Mouse (Mus musculus): ENCODE data around the gene Ddx39b. TPM values are rescaled to one million over a fixed set of nuclear protein-coding genes. Genes with fewer than 3 reads are reported as not detected.
"Not testable (repeated sequence)": the region's sequence is repeated elsewhere in the genome, so short reads cannot be mapped to it uniquely, and the experiment has no call there.

Gene Ddx39b
- polyA plus RNA-seq, 1 experiment, result 304 TPM

GRCm38 (mm10) chr17:35295796-35296195 is 54.2 kb downstream of the Ddx39b start:
- H3K4me3 ChIP-seq (replicated peaks; ENCODE audit: extremely low read depth, low read depth, low read length); H3K4me1 ChIP-seq (ENCODE audit: control insufficient read depth, insufficient read depth, low read length): not testable (repeated sequence)
- peak; percentile 77 for DNase-seq
- peak; percentile 63 for TF ChIP-seq CTCF (IDR thresholded peaks at IDR 0.05; ENCODE audit: insufficient read depth, low read length)
- WGBS, result 1% methylated on average over 5 of the region's 5 CpGs

GRCm38 (mm10) chr17:35300261-35300945 is 58.9 kb downstream of the Ddx39b start:
- not testable (repeated sequence) for DNase-seq; H3K4me3 ChIP-seq (replicated peaks; ENCODE audit: extremely low read depth, low read depth, low read length); H3K4me1 ChIP-seq (ENCODE audit: control insufficient read depth, insufficient read depth, low read length)
- 81% methylated on average over 7 of the region's 7 CpGs for WGBS

GRCm38 (mm10) chr17:35301645-35302258 is 60.2 kb downstream of the Ddx39b start:
- peak; percentile 80 for TF ChIP-seq CTCF (IDR thresholded peaks at IDR 0.05; ENCODE audit: insufficient read depth, low read length)
- no peak for TF ChIP-seq POLR2A (IDR thresholded peaks at IDR 0.05; ENCODE audit: borderline replicate concordance, extremely low read depth, low read depth, low read length)
- H3K4me3 ChIP-seq (replicated peaks; ENCODE audit: extremely low read depth, low read depth, low read length), result peak overlapping the region; percentile 52
- WGBS, result 18% methylated on average over 13 of the region's 13 CpGs

GRCm38 (mm10) chr17:35303271-35303670 is 61.7 kb downstream of the Ddx39b start:
- no peak for TF ChIP-seq POLR2A (IDR thresholded peaks at IDR 0.05; ENCODE audit: borderline replicate concordance, extremely low read depth, low read depth, low read length)
- no peak for TF ChIP-seq CTCF (IDR thresholded peaks at IDR 0.05; ENCODE audit: insufficient read depth, low read length)
- Histone ChIP-seq H3K4me3 (replicated peaks; ENCODE audit: extremely low read depth, low read depth, low read length) (no peak overlapping the region), H3K4me1 (ENCODE audit: control insufficient read depth, insufficient read depth, low read length) (0 out of 2 replicates have a peak, but pooled peaks cover 2% of the 10 kb centered on the region)
- no peak for DNase-seq
- 58% methylated on average over 2 of the region's 2 CpGs for WGBS

More at GRCm38 (mm10) chr17:35301645-35302258, 60.2 kb downstream of the Ddx39b start:
- 0 out of 2 replicates have a peak, but pooled peaks cover 2% of the 10 kb centered on the region for H3K4me1 ChIP-seq (ENCODE audit: control insufficient read depth, insufficient read depth, low read length)
- DNase-seq, result peak; percentile 97

Other genes with a start within 250 kb of the Ddx39b start
- 119 and 159 TPM in 2 replicates for gene Vars, start 240.8 kb upstream of the Ddx39b start, polyA plus RNA-seq (2012; rRNA removed)
- gene Vwa7, start 225.2 kb upstream of the Ddx39b start, polyA plus RNA-seq (2012; rRNA removed), result 4.0 and 4.2 TPM in 2 replicates
- 2.1 and 2.8 TPM in 2 replicates for gene Sapcd1, start 213.7 kb upstream of the Ddx39b start, polyA plus RNA-seq (2012; rRNA removed)
- gene Msh5, start 195.0 kb upstream of the Ddx39b start, polyA plus RNA-seq (2012; rRNA removed), result 5.4 and 6.0 TPM in 2 replicates
- gene Clic1, start 191.8 kb upstream of the Ddx39b start, polyA plus RNA-seq (2012; rRNA removed), result 124 and 153 TPM in 2 replicates
- gene Ddah2, start 182.7 kb upstream of the Ddx39b start, polyA plus RNA-seq (2012; rRNA removed), result 137 and 141 TPM in 2 replicates
- gene Ly6g6c, start 176.4 kb upstream of the Ddx39b start, polyA plus RNA-seq (2012; rRNA removed), result 3.8 and 90.0 TPM in 2 replicates
- gene Mpig6b, start 175.6 kb upstream of the Ddx39b start, polyA plus RNA-seq (2012; rRNA removed), result 1.0 and 2.1 TPM in 2 replicates
- gene Ly6g6e, start 164.8 kb upstream of the Ddx39b start, polyA plus RNA-seq (2012; rRNA removed), result 5.8 and 25.7 TPM in 2 replicates
- 14.5 and 16.7 TPM in 2 replicates for gene Ly6g6d, start 163.7 kb upstream of the Ddx39b start, polyA plus RNA-seq (2012; rRNA removed)
- 0.16 and 0.84 TPM in 2 replicates for gene Ly6g6f, start 156.1 kb upstream of the Ddx39b start, polyA plus RNA-seq (2012; rRNA removed)
- 196 and 245 TPM in 2 replicates for gene Abhd16a, start 152.5 kb upstream of the Ddx39b start, polyA plus RNA-seq (2012; rRNA removed)
- not detected in 2 replicates for gene Ly6g5c, start 133.5 kb upstream of the Ddx39b start, polyA plus RNA-seq (2012; rRNA removed)
- gene Ly6g5b, start 126.3 kb upstream of the Ddx39b start, polyA plus RNA-seq (2012; rRNA removed), result 1.4 and 2.0 TPM in 2 replicates
- 17.9 and 21.9 TPM in 2 replicates for gene Gpank1, start 120.3 kb upstream of the Ddx39b start, polyA plus RNA-seq (2012; rRNA removed)
- 232 and 297 TPM in 2 replicates for gene Csnk2b, start 119.7 kb upstream of the Ddx39b start, polyA plus RNA-seq (2012; rRNA removed)
- gene D17H6S53E, start 115.4 kb upstream of the Ddx39b start, polyA plus RNA-seq (2012; rRNA removed), result 12.1 and 12.9 TPM in 2 replicates
- 0.12 TPM in 1 of 2 replicates, not detected in the other for gene Apom, start 109.7 kb upstream of the Ddx39b start, polyA plus RNA-seq (2012; rRNA removed)
- 227 and 234 TPM in 2 replicates for gene Bag6, start 106.6 kb upstream of the Ddx39b start, polyA plus RNA-seq (2012; rRNA removed)
- 327 and 373 TPM in 2 replicates for gene Prrc2a, start 76.8 kb upstream of the Ddx39b start, polyA plus RNA-seq (2012; rRNA removed)
- 1.4 and 1.6 TPM in 2 replicates for gene Aif1, start 65.7 kb upstream of the Ddx39b start, polyA plus RNA-seq (2012; rRNA removed)
- gene Lst1, start 53.3 kb upstream of the Ddx39b start, polyA plus RNA-seq (2012; rRNA removed), result 19.7 and 37.0 TPM in 2 replicates
- gene Ltb, start 47.3 kb upstream of the Ddx39b start, polyA plus RNA-seq (2012; rRNA removed), result 28.1 and 29.9 TPM in 2 replicates
- gene Tnf, start 39.7 kb upstream of the Ddx39b start, polyA plus RNA-seq (2012; rRNA removed), result 2.1 and 2.5 TPM in 2 replicates
- gene Lta, start 36.4 kb upstream of the Ddx39b start, polyA plus RNA-seq (2012; rRNA removed), result 1.0 and 1.1 TPM in 2 replicates
- 1.2 TPM in 1 of 2 replicates, not detected in the other for gene Gm16181, start 20.9 kb upstream of the Ddx39b start, polyA plus RNA-seq (2012; rRNA removed)
- 6.3 and 8.1 TPM in 2 replicates for gene Atp6v1g2, start 8.1 kb upstream of the Ddx39b start, polyA plus RNA-seq (2012; rRNA removed)
- 16.5 and 21.6 TPM in 2 replicates for gene Nfkbil1, start 6.0 kb upstream of the Ddx39b start, polyA plus RNA-seq (2012; rRNA removed)
- gene H2-D1, start 21.0 kb downstream of the Ddx39b start, polyA plus RNA-seq (2012; rRNA removed), result 878 and 1,286 TPM in 2 replicates
- gene H2-Q1, start 78.7 kb downstream of the Ddx39b start, polyA plus RNA-seq (2012; rRNA removed), result 0.49 and 0.71 TPM in 2 replicates
- 6.4 and 6.6 TPM in 2 replicates for gene H2-Q2, start 100.5 kb downstream of the Ddx39b start, polyA plus RNA-seq (2012; rRNA removed)
- 152 and 267 TPM in 2 replicates for gene H2-Q4, start 137.9 kb downstream of the Ddx39b start, polyA plus RNA-seq (2012; rRNA removed)
- 91.1 and 177 TPM in 2 replicates for gene H2-Q6, start 183.1 kb downstream of the Ddx39b start, polyA plus RNA-seq (2012; rRNA removed)
- gene H2-Q7, start 197.4 kb downstream of the Ddx39b start, polyA plus RNA-seq (2012; rRNA removed), result 211 and 441 TPM in 2 replicates
- 11.4 and 12.9 TPM in 2 replicates for gene H2-Q10, start 228.3 kb downstream of the Ddx39b start, polyA plus RNA-seq (2012; rRNA removed)